Mouse (Mus musculus) spleen, adult 2 months (tissue): Measurements from ENCODE around the gene Pdzd9. TPM values are rescaled to one million over a fixed set of nuclear protein-coding genes. Genes with fewer than 3 reads are reported as not detected.

ENCODE experiments used
- DNase-seq, 2 experiments: peaks; one replicate each; pipeline versions ENCODE4 v3.0.0 to v3.0.0-alpha.2; 2012 to 2021; ENCODE audit warnings: low spot score in 2 of 2, low read depth in 1 of 2
- H3K27ac ChIP-seq: fragments of 200-500 bp; 2 replicates; pipeline ENCODE4 v1.5.1; 2012; ENCODE audit warnings: low read length, inconsistent platforms; ENCODE audit not compliant: insufficient read depth
- H3K27me3 ChIP-seq: fragments of 200-500 bp; 2 replicates; pipeline ENCODE4 v1.6.1; 2012; ENCODE audit warnings: mild to moderate bottlenecking, moderate library complexity, low read length, inconsistent platforms; ENCODE audit not compliant: control insufficient read depth, insufficient read depth
- H3K36me3 ChIP-seq: fragments of 200-500 bp; 2 replicates; pipeline ENCODE4 v1.6.1; 2012; ENCODE audit warnings: mild to moderate bottlenecking, low read length, inconsistent platforms; ENCODE audit not compliant: control insufficient read depth, insufficient read depth
- H3K4me1 ChIP-seq: fragments of 200-500 bp; 2 replicates; pipeline ENCODE4 v1.6.1; 2011; ENCODE audit warnings: inconsistent platforms; ENCODE audit not compliant: control insufficient read depth, insufficient read depth, insufficient read length
- H3K4me3 ChIP-seq: fragments of 200-500 bp; 2 replicates; pipeline ENCODE4 v1.5.1; 2011; ENCODE audit warnings: mild to moderate bottlenecking, inconsistent platforms; ENCODE audit not compliant: insufficient read depth, insufficient read length; ENCODE audit errors: extremely low read depth
- CTCF ChIP-seq: fragments of 200-500 bp; IDR thresholded peaks from 2 replicates; pipeline ENCODE4 v1.5.1; 2011; ENCODE audit warnings: mild to moderate bottlenecking, inconsistent platforms; ENCODE audit not compliant: insufficient read depth, insufficient read length, insufficient replicate concordance; ENCODE audit errors: extremely low read depth
- POLR2A ChIP-seq: fragments of 200-500 bp; IDR thresholded peaks from 2 replicates; pipeline ENCODE4 v1.6.1; 2011; ENCODE audit warnings: low read depth, low read length, inconsistent platforms
- WGBS: fragments of 180-500 bp; shearing (Covaris S2); methylation state at CpG from one replicate; pipeline ENCODE4 v1.1.7; 2018; 5-methylcytosine and 5-hydroxymethylcytosine counted together
- polyA plus RNA-seq: library from polyadenylated mRNA; depleted of rRNA; stranded (reverse); fragments of >200 nt; gene quantifications from 2 replicates; pipeline ENCODE4 v1.2.3, GENCODE M21; 2012; rRNA removed

Pdzd9 gene
- polyA plus RNA-seq, 1 experiment, result not detected

- Histone ChIP-seq H3K4me3 (no peak overlapping the region), H3K27ac (no peak overlapping the region), H3K36me3 (no peaks in the 10 kb centered on the region), H3K4me1 (no peaks in the 10 kb centered on the region), H3K27me3 (no peaks in the 10 kb centered on the region; the same call in 1 of the 2 replicates)
- no peak for DNase-seq
- no peak for TF ChIP-seq CTCF
- TF ChIP-seq POLR2A, result no peak
- WGBS, result 88% methylated on average over 9 of the region's 9 CpGs
These were observed 49.3 kb downstream of the Pdzd9 start for GRCm38 (mm10) chr7:120620841-120621240.

GRCm38 (mm10) chr7:120620075-120620771 lies 49.9 kb downstream of the Pdzd9 start:
- 83% methylated on average over 8 of the region's 8 CpGs for WGBS
- Histone ChIP-seq H3K4me3 (no peak overlapping the region), H3K27ac (no peak overlapping the region), H3K27me3 (no peaks in the 10 kb centered on the region; the same call in 1 of the 2 replicates), H3K4me1 (no peaks in the 10 kb centered on the region), H3K36me3 (no peaks in the 10 kb centered on the region)
- no peak for TF ChIP-seq CTCF
- TF ChIP-seq POLR2A, result no peak
- DNase-seq, result no peak

Other genes with a start within 250 kb of the Pdzd9 start
- gene Uqcrc2, start 35.2 kb downstream of the Pdzd9 start, polyA plus RNA-seq, result 20.7 and 21.4 TPM in 2 replicates
- 10.2 and 17.4 TPM in 2 replicates for gene Mosmo, start 7.3 kb upstream of the Pdzd9 start, polyA plus RNA-seq
- 0.01 and 0.02 TPM in 2 replicates for gene Vwa3a, start 69.0 kb upstream of the Pdzd9 start, polyA plus RNA-seq
- gene Gm5737, start 142.0 kb upstream of the Pdzd9 start, polyA plus RNA-seq, result not detected in 2 replicates
- gene Eef2k, start 172.5 kb upstream of the Pdzd9 start, polyA plus RNA-seq, result 15.8 and 18.4 TPM in 2 replicates
- 14.2 and 16.7 TPM in 2 replicates for gene Polr3e, start 247.4 kb upstream of the Pdzd9 start, polyA plus RNA-seq